Mouse (Mus musculus) stomach, embryonic 14.5 days (tissue): ENCODE data around the gene Ltbp1. TPM values are rescaled to one million over a fixed set of nuclear protein-coding genes. Genes with fewer than 3 reads are reported as not detected.

Experiments
- ATAC-seq: fragments of 200-750 bp; cut with Nextera tagmentation; 2 replicates; pipeline ENCODE4 v1.8.0; 2017; ENCODE audit warnings: low read depth, moderate TSS enrichment; ENCODE audit not compliant: insufficient number of reproducible peaks, insufficient read depth, low FRiP score
- H3K27ac ChIP-seq: fragments of 300-500 bp; sonication (generic); 2 replicates; pipeline ENCODE4 v1.5.1; 2014; ENCODE audit warnings: mild to moderate bottlenecking, low read length, moderate library complexity, mixed read lengths
- H3K27me3 ChIP-seq: fragments of 300-500 bp; sonication (generic); 2 replicates; pipeline ENCODE4 v1.6.1; 2014; ENCODE audit warnings: low read length, control low read depth, mixed read lengths; ENCODE audit not compliant: control insufficient read depth, insufficient read depth
- H3K36me3 ChIP-seq: fragments of 300-500 bp; sonication (generic); 2 replicates; pipeline ENCODE4 v1.6.1; 2014; ENCODE audit warnings: mild to moderate bottlenecking, control low read depth, low read length, moderate library complexity, mixed read lengths; ENCODE audit not compliant: control insufficient read depth, insufficient read depth
- H3K4me1 ChIP-seq: fragments of 300-500 bp; sonication (generic); 2 replicates; pipeline ENCODE4 v1.6.1; 2014; ENCODE audit warnings: low read length, control low read depth, mixed read lengths; ENCODE audit not compliant: control insufficient read depth, insufficient read depth
- H3K4me2 ChIP-seq: fragments of 300-500 bp; sonication (generic); replicated peaks from 2 replicates; pipeline ENCODE4 v1.6.1; 2014; ENCODE audit warnings: low read depth, low read length, control low read depth
- H3K4me3 ChIP-seq: fragments of 300-500 bp; sonication (generic); 2 replicates; pipeline ENCODE4 v1.5.1; 2014; ENCODE audit warnings: low read depth, low read length, control low read depth
- H3K9ac ChIP-seq: fragments of 300-500 bp; sonication (generic); replicated peaks from 2 replicates; pipeline ENCODE4 v1.6.1; 2014; ENCODE audit warnings: low read depth, mild to moderate bottlenecking, control low read depth, low read length, moderate library complexity, mixed read lengths
- H3K9me3 ChIP-seq: fragments of 300-500 bp; sonication (generic); 2 replicates; pipeline ENCODE4 v1.6.1; 2016; ENCODE audit warnings: low read depth, low read length, control low read depth; ENCODE audit not compliant: control insufficient read depth
- WGBS: fragments of 180-500 bp; shearing (Covaris S2); extraction: QIAGEN DNeasy Blood & Tissue Kit; methylation state at CpG from one replicate; pipeline ENCODE4 v1.1.7; 2014; 5-methylcytosine and 5-hydroxymethylcytosine counted together
- polyA plus RNA-seq: library from polyadenylated mRNA; unstranded; fragments of >200 nt; fragmentation: Nextera tagmentation; extraction: Ambion mirVana; gene quantifications from 2 replicates; pipeline ENCODE4 v1.2.1, GENCODE M21; 2014

Ltbp1 gene
- polyA plus RNA-seq, 1 experiment from 2014 or later = 49.3 TPM

DNA sequence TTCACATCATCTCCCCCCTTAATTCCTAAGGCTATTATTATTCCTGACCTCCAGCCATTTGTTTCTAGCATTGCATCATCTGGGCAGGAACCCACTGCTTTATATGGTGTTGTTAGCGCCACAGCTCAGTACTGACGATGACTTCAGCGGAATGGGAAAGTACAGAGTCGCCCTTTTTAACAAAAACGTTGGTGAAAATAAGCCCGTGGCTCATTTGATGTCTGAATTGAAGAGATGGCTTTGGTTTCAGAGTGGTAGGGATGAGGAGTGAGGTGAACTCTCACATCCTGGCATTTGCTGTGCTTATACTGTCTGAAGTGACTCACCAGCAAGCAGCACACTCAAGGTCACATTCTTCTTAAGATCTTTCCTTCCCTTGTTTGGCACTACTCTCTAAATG is 245.7 kb downstream of the Ltbp1 start:
- Histone ChIP-seq H3K9me3 (no peaks in the 10 kb centered on the region), H3K27ac (no peak overlapping the region), H3K4me3 (no peak overlapping the region), H3K36me3 (no peaks in the 10 kb centered on the region), H3K9ac (no peak overlapping the region), H3K4me2 (no peak overlapping the region), H3K27me3 (no peaks in the 10 kb centered on the region), H3K4me1 (no peaks in the 10 kb centered on the region)
- ATAC-seq = no peak
- 86% methylated on average over 6 of the region's 6 CpGs for WGBS

DNA sequence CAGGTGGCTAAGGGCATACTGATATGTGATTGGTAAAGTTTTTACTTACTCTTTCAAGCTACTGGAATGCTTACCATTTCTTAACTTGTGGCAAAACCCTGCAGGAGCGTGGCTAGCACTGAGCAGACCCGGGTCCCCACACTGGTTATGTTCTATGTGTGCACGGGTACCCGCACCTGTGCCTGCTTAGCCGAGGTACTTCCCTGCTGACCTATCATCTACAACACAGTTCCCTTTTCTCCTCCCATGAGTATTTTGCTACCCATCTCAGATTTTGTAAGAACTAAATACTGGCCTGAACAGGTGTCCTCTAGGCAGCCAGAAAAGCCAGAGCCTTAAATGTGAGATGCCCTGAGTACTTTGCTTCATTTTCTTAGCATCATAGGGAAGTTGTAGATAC is 247.2 kb downstream of the Ltbp1 start:
- no peaks in the 10 kb centered on the region for H3K9me3 ChIP-seq
- no peaks in the 10 kb centered on the region for H3K4me1 ChIP-seq
- H3K4me3 ChIP-seq = no peak overlapping the region
- no peak overlapping the region for H3K27ac ChIP-seq
- no peaks in the 10 kb centered on the region for H3K36me3 ChIP-seq
- no peak for ATAC-seq
- no peaks in the 10 kb centered on the region for H3K27me3 ChIP-seq
- H3K4me2 ChIP-seq = no peak overlapping the region
- H3K9ac ChIP-seq = no peak overlapping the region
- 92% methylated on average over 5 of the region's 5 CpGs for WGBS

DNA sequence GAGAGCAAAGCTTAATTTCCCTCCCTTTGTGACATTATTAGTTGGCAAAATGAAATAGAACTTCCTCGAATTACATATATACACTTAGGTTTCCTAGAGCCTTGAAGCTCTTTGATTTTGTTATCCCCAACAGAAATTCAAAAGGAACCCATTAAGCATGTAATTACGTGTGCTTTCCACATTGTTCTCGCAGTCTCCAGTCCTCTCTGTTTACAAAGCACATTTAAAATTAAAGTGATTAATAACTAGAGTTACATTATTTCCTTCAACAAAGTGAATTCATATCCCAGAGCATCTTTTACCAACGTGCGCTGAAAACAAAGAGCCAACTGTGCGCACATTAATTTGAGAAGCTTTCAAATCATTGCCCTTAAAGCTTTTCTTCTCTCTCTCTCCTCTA is 249.5 kb downstream of the Ltbp1 start:
- H3K9ac ChIP-seq = no peak overlapping the region
- H3K9me3 ChIP-seq = no peaks in the 10 kb centered on the region
- H3K27ac ChIP-seq = no peak overlapping the region
- no peaks in the 10 kb centered on the region for H3K27me3 ChIP-seq
- no peak for ATAC-seq
- H3K4me2 ChIP-seq = no peak overlapping the region
- 69% methylated on average over 6 of the region's 6 CpGs for WGBS
- H3K36me3 ChIP-seq = no peaks in the 10 kb centered on the region
- no peaks in the 10 kb centered on the region for H3K4me1 ChIP-seq
- H3K4me3 ChIP-seq = no peak overlapping the region

DNA sequence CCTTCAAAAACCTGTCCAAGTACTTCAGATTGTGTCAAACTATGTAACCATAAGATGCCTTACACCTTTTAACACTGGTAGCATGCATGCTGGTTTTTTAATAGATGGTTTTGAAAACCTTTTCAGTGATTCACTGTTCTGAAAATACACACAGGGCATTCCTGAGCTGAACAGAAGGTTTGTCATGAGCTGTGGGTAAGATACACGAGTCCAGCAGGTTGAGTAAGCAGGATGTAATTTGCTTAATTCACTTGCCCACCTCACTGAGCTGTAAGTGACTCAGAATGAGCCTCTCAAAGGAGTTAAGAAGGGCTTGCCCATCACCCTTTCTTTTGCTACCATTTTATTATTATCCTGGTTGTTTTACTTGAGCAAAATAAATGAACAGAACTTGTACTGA is 250.6 kb downstream of the Ltbp1 start:
- no peak overlapping the region for H3K9ac ChIP-seq
- ATAC-seq = no peak
- no peak overlapping the region for H3K4me3 ChIP-seq
- H3K27ac ChIP-seq = no peak overlapping the region
- no peaks in the 10 kb centered on the region for H3K36me3 ChIP-seq
- H3K4me2 ChIP-seq = no peak overlapping the region
- WGBS = 42% methylated on average over 1 of the region's 1 CpGs
- no peaks in the 10 kb centered on the region for H3K9me3 ChIP-seq
- no peaks in the 10 kb centered on the region for H3K27me3 ChIP-seq
- no peaks in the 10 kb centered on the region for H3K4me1 ChIP-seq

DNA sequence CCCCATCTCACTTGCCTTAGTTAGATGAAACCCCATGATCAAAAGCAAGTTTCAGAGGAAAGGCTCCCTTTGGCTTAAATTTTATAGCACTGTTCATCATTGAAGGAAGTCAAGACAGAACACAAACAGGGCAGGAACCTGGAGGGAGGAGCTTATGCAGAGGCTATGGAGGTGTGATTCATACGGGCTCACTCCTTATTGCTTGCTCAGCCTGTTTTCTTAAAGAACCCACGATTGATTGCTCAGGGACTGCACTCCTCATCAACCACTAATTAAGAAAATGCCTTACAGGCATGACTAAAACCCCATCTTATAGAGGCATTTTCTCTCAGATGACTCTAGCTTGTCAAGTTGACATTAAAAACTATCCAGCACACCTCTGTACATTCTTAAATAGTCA is 253.1 kb downstream of the Ltbp1 start:
- H3K4me1 ChIP-seq = no peaks in the 10 kb centered on the region
- H3K4me3 ChIP-seq = no peak overlapping the region
- no peak overlapping the region for H3K9ac ChIP-seq
- no peak for ATAC-seq
- H3K36me3 ChIP-seq = no peaks in the 10 kb centered on the region
- H3K9me3 ChIP-seq = no peaks in the 10 kb centered on the region
- 52% methylated on average over 2 of the region's 2 CpGs for WGBS
- no peaks in the 10 kb centered on the region for H3K27me3 ChIP-seq
- H3K4me2 ChIP-seq = no peak overlapping the region
- no peak overlapping the region for H3K27ac ChIP-seq

DNA sequence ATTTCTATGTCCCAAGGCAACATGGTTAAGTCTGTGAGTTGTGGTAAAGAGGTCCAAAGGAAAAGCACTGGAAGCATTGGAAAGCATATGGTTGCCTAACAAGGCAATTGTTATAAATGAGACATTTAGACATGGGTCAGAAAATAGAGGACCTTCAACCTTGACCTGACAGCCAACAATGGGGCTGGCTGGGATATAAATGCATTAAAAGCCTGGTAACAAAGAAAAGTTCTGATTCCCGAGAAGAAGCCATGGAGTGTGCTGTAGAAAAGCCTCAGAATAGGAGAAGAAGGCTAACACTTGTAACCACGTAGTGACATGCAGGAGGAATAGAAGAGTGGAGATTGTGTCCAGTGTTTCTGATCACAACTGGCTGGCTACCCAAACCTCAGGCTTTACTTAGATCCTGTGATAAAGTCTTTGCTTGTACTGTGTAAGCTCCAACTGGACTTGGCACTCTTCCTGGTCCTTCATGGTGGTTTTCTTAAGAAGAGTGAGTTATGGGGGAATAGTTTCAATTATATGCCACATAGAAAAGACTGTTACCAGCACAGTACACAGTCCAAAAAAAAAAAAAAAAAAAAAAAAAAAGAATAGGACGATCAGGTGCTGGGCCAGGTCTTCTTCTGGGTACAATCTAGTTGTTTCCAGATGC is 258.1 kb downstream of the Ltbp1 start:
- no peak overlapping the region for H3K27ac ChIP-seq
- H3K27me3 ChIP-seq = no peaks in the 10 kb centered on the region
- no peak for ATAC-seq
- H3K9me3 ChIP-seq = no peaks in the 10 kb centered on the region
- 71% methylated on average over 3 of the region's 3 CpGs for WGBS
- H3K36me3 ChIP-seq = no peaks in the 10 kb centered on the region
- no peak overlapping the region for H3K4me3 ChIP-seq
- H3K4me2 ChIP-seq = no peak overlapping the region
- H3K4me1 ChIP-seq = no peaks in the 10 kb centered on the region
- H3K9ac ChIP-seq = no peak overlapping the region

DNA sequence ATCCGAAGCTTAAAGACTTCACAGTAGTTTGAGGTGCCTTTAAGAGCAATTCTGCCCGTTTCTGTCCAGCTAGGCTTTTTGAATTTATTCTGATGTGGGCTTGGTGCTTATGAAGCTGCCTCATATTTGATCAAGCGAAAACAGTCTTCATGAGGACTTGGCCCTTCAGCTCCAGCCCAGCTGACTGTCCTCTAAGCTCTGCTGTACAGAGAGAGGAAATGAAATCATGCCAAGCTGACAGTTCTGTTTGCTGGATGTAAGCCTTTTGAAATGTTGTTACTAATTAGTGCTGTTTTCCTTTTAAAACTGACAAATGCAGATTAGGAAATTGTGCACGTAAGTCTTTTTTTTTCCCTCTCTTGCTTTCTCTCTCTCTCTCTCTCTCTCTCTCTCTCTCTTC is 263.1 kb downstream of the Ltbp1 start:
- no peak for ATAC-seq
- Histone ChIP-seq H3K27ac (no peak overlapping the region), H3K27me3 (no peaks in the 10 kb centered on the region), H3K9ac (no peak overlapping the region), H3K9me3 (no peaks in the 10 kb centered on the region), H3K4me1 (no peaks in the 10 kb centered on the region), H3K36me3 (no peaks in the 10 kb centered on the region), H3K4me2 (no peak overlapping the region), H3K4me3 (no peak overlapping the region)
- 65% methylated on average over 4 of the region's 4 CpGs for WGBS

DNA sequence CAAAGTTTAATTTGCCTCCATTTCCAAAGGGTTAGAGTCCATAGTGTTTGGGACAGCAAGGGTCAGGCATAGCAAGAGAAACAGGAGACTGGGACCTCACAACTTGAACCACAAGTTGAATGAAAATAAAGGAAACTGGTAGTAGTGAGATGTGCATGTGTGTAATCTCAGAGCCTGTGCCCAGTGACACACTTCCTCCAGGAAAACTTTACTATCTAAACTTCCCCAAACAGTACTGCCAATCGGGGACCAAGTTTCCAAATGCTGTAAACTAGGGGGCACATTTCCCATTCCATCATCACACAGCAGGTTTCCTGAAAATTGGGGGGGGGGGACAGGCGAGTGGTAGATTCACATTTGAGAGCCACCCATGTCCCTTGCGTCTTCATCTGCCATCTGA is 267.1 kb downstream of the Ltbp1 start:
- WGBS = 91% methylated on average over 3 of the region's 3 CpGs
- Histone ChIP-seq H3K27ac (no peak overlapping the region), H3K36me3 (no peaks in the 10 kb centered on the region), H3K4me3 (no peak overlapping the region), H3K9me3 (no peaks in the 10 kb centered on the region), H3K27me3 (no peaks in the 10 kb centered on the region), H3K4me1 (no peaks in the 10 kb centered on the region), H3K4me2 (no peak overlapping the region), H3K9ac (no peak overlapping the region)
- no peak for ATAC-seq

DNA sequence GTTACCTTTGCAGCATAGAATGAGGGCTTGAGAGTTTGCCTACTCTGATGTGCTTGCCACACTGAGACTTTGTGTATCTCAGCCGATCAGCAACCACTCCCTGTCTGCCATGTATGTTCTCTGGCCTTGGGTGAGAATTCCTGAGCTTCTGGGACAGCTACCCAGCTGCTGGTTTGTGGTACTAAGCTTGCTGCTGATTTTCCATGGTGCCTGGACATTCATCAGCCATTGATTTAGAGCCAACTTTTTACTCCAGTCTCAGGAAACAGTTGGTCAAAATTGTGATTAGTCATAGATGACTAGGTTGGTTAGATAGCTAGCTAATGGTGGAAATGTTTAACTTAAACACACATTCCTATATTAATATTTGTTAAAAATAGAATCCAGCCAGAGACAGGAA is 267.9 kb downstream of the Ltbp1 start:
- Histone ChIP-seq H3K27me3 (no peaks in the 10 kb centered on the region), H3K27ac (no peak overlapping the region), H3K4me2 (no peak overlapping the region), H3K9ac (no peak overlapping the region), H3K36me3 (no peaks in the 10 kb centered on the region), H3K4me1 (no peaks in the 10 kb centered on the region), H3K9me3 (no peaks in the 10 kb centered on the region), H3K4me3 (no peak overlapping the region)
- ATAC-seq = no peak
- WGBS = 83% methylated on average over 1 of the region's 1 CpGs
